Mouse (Mus musculus): Measurements from ENCODE around the gene Wdr24.

- TF ChIP-seq CTCF (IDR thresholded peaks at IDR 0.05; ENCODE audit: control insufficient read depth, insufficient read depth, insufficient replicate concordance, low read depth, low read length) (no peak), POLR2A (IDR thresholded peaks at IDR 0.05; ENCODE audit: control insufficient read depth, low read depth, low read length) (no peak)
Observed at GRCm38 (mm10) chr17:25775318-25776062, 47.9 kb upstream of the Wdr24 start.

All from testis, adult 2 months (tissue).